Mouse (Mus musculus) left cerebral cortex, adult 8-10 months (tissue): Measurements from ENCODE around the gene Sox9. TPM values are rescaled to one million over a fixed set of nuclear protein-coding genes. Genes with fewer than 3 reads are reported as not detected.

Source experiments
- DNase-seq, 2 experiments: peaks; one replicate each; pipeline ENCODE4 v3.0.0; 2022; ENCODE audit warnings: low spot score in 2 of 2
- total RNA-seq, 4 experiments: library from RNA; stranded (reverse); gene quantifications; 2 replicates each; pipeline ENCODE4 v1.2.4; 2022

Sox9 gene
- total RNA-seq, 4 experiments from 2014 or later, result 21.5 to 32.6 (median 26.0) TPM

DNA sequence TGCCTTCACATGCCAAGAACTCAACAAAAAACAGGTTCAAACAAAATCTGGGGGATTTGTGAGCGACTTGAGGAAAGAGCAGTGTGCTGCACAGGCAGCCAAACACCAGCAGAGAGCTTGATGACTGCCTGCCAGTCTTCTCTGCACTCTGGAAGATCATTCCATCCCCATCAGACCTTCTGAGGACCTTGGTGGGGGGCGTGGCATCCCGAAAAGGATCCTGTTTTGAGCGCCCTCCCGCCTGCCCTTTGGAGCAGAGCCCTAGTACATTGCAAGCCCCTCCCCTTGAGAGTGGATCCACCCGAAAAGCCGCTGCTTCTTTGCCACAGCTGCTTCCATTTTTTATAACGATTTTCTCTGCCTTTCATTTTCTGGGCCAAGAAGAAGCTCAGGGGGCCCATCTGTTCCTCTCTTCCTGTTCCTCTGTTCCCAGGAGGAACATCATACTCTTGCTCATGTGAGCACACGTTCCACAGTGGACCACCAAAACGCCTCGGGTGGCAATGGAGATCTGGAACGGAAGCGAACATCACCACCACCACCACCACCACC, 16.9 kb downstream of the Sox9 start:
- no peak for DNase-seq

DNA sequence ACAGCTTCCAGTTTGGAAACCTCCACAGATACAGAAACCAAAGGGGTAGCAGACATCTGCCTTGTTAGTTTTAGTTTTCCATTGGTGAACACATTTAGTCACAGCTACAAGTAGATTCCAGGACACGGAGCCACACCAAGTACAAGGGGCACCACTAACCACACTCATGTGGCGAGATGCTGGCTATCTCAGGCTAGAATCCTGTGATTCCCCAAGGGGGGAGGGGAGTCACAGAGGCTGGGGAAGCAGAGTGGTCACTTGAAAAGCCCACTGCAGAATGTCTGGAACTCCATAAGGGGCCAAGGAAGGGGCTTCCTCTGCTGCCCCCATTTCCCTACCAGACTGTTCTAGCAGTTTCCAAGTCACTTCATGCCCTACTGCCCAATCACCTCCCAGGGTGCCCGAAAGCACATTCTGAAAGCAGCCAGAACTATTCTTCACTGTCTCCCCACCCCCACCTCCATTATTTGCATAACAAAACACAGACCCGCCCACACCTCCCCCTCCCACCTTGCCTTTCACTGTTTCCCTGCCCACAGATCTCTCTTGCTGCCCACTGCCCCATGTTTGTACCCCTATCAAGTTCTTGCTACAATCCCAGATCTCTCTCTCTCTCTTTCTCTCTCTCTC, 19.3 kb downstream of the Sox9 start:
- no peak for DNase-seq

DNA sequence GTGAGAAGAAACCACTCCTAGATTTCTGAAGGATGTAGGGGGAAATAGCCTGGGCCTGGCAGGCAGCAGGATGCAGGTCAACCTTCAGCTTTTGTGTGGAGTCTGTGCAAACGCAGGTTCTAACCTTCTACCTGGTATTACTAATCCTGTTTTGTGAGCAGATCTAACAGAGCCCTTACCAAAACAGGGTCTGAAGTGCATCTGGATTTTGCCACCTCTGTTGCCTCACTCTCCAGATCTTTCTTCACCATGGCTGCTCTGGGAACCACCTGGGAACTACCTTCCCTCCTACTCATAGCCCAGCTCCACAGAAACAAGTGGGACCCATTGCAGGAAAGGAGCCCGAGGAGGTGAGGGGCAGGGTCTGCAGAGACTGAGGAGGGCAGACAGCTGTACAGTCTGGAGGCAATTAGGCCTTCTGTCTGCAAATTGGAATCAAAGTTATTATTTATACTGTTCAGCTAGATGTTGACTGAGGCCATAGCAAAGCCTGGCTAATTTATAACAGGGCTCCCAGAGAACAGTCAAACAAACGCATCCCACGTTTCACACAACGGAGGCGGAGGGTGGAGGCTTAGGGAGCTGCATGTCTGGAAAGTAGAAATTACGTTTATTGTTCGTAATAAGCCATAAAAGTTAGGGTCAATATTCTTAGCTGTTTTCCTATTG, 25.9 kb downstream of the Sox9 start:
- DNase-seq, result no peak

DNA sequence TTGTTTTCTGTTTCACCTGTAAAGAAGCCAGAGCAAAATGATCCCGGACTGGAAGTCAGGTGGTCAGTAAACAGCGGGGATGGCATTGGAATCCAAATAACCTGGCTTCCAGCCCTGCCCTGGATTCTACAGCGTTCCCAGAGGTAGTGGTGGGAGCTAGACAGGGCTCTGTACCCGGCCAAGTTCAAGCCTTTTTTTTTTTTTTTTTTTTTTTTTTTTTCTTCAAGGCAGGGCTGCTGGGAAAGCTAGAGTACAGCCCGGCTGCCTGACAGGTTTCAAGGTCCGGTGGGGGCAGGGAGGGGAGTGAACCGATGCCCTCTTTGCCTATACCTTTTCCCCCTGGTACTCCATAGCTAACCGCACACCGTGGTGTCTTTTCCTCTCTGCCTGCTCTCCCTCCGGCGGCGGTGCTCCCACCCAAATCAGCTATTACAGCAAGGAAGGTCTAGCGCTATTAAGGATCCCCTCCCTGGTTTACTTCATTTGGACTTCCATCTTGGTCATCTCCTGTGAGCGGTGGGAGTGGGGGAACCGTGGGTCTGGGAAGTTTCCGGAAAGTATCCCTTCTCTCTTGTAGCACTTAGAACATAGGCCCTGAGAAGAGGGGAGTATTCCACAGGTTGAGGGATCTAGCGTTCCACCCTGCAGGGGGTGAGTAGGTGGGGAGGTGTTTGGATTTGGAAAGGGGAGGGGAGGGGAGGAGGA, 28.6 kb downstream of the Sox9 start:
- DNase-seq, result peak in 1 of 2 experiments; percentile 11

DNA sequence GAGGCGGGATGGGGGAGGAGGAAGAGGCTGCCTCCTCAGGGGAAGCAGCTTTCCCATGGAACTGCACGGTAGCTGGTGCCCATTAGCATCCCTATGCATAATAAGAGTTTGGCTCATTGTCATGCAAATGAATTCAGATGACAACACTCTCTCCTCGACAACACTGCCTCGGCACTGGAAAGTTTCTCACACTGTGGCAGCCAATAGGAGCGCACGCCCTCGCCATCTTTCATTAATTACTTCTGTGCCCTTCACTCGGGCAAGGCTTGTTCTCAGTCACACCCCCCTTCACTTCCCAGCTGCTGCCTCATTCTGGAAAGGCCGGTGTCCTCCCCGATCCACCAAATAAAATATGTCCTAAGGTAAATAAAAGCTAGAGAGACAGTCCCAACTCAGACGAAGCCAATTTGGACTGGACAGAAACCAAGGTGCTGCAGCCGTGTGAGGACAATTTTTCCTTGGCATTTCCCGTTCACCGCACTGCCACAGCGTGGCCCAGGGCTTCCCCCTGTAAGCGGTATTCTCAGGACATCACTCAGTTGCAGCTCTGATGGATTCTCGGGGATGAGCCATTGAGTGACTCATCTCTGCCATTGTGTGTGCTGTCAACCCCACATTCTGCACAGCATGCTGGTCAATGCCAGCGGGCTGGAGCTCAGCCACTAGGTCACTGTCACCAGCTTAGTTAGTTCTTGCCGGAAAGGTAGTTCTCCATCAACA, 29.3 kb downstream of the Sox9 start:
- DNase-seq, result peak; percentile 21 to 67

DNA sequence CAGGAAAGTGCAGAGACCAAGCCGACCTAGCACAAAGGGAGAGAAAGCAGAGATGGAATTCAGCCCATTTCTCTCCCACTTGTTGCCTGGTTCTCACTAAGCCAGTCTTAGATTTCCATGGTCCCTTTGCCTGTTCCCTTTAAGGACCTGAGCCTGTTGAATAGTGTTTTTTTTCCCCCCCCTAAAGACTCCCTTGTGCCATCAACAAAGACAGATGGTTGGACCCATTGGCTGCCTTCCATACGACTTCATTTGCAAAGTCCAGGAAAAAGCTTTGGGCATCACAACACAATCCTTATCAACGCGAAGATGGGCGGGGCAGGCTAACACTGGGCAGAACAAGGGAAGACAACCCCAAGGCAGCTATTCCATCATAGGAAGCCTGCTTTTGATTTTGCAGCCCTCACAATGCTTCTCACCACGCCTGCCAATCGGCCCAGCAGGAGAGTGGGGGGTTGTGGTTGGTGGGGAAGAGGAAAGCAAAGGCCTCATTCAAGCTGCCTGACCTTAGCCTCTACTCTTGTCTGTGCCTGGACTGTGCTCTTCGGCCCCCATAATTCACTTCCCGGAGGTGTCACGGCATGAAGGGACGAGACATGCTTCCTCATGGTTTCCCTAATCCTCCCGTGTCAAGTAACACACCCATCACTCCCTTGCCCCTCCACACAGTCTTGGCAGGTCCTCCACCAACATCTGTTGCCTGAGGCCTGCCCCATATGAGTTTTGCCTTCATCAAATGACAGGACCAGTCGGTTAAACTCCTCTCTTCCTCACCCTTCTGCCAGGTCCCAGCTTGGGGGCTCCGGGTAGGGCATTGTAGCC, 36.0 kb downstream of the Sox9 start:
- DNase-seq, result no peak

DNA sequence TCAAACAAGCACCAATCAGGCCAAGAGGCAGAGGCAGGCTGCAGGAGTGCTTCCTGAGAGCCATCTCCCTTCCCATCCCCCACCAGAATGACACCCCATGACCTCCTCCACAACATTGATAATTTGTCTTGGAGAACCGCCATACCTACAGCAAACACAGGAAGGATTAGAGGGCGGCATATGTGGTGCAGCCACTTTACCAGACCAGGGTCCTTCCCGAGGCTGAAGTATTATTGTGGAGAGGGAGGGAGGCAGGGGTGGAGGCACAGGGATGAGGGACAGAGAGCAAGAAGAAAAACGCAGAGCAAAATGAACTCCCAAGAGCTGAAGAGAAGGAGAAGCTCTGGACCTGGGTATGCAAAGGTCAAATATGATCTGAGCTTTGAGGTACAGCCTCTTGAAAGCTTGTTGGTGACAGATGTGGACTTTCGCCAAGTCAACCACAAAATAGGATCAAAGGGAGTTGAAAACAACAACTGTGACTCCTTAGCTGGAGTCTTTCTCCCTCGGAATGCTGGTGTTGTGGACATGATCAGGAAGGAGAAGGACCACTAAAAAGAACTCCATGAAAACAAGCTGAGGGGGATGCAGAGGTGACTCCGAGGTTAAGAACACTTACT, 36.7 kb downstream of the Sox9 start:
- no peak for DNase-seq

DNA sequence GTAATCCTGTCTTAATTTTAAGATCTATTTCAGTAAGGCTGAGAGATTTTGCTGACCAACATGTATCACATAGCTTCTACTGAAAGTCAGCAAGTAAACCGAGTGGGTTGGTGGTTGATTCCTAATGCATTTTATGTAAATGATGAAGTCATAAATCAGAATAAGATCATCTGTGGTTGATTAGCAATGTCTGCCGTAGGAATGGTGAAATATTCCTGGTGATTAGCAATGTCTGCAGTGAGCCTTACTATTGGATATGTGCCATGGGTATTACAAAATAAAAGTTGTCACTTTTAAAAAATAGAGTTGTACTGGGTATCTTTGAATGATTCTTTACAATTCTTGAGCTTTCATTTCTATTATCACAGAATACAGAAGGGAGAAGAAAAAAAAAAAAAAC, 39.5 kb downstream of the Sox9 start:
- DNase-seq, result no peak

DNA sequence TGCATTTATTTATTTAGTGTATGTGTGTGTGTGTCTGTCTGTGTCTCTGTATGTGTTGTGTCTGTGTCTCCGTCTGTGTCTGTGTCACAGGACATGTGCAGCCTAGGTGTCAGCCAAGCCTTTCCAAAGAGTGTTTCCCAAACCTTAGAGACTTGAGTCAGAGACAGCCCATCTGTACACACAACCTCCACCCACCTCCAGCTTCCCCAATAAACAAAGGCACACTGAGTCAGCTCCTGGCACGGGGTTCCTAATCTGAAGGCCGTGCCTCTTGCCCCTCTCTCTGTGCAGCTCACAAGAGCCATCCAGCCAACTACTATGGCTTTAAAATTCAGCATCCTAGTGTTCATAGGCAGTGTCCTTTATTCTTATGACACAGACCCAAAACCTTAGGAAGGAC, 42.1 kb downstream of the Sox9 start:
- no peak for DNase-seq

DNA sequence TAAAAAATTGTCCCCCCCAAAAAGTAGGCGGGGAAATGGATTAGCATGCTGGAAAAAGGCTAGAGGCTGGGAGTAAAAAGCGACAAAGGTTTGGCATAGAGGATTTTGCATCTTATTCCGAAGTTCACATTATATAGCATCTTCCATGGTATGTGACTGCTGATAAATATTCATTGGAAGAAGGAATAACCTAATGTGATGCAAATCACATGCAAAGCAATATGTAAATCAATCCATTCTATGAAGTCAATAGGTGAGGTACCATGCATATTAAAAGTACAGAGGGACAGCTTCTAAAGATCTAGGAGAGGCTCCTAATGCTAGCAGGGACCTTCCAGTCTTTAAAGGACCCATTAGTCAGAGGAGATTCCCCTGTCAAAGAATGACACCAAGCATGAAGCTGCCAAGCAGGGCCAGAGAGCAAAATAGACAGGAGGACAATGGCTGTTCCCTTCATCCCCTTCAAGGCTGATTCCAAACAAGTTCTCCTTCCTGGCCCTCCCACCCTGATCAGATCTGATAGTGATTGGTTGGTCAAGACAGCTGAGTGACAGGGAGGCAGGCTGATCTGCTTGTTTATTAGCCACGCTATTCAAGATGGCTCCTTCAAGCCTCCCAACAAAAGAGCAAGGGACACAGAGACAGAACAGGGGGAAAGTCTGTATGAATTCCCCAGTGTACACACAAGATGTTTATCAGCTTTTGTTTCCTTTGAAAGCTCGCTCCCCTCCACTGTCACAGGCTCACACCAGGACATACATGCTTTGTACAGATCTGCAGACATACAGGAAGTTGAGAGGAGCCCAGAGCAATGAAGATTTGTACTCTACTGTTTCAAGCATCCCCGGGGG, 44.4 kb downstream of the Sox9 start:
- no peak for DNase-seq

DNA sequence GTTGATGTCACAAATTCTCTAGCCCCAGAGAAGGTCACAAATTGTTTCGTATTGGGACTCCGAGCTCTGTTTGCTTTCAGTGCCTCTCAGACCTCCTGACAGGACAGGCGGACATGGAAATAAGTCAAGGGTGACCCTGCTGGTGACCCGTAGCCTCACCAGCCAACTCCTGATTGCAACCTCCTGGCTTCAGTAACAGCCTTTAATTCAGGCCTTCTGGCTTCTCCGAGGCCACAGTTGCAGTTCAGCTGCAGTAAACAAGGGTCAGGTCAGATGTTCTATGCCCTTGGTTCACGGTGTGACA, 45.0 kb downstream of the Sox9 start:
- no peak for DNase-seq

DNA sequence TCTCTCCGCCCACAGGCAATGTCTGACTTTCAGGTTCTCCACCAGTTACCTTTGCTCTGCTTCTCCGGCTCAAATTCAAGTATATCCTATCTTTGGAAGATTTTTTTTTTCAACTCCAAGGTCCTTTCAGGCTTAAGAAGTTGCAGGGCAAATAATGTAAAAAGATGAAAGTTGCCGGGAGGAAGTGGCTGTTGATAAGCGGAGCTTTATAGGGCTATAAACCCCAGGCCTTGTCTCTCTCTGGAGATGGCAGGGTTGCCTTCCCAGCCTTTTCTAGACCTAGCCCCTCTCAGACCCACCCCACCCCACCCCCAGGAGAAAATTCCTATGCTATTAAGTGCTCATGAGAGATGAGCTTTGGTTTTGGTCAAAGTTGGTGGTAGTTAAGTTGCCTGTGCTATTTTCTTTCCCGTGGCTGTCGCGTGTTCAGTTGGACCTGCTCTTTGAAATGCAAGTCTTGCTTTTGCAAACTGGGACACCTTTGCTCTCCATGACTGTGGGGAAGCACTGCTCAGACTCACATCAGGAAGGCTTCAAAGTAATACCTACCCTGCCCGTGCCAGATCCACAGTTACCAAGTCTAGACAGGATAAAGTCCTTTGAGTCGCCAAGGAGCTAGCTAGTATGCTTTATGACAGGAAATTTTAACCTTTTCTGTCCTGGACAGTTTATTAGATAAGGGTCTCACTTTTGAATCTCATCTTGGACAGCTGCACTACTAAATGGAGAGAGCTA, 46.7 kb downstream of the Sox9 start:
- no peak for DNase-seq

DNA sequence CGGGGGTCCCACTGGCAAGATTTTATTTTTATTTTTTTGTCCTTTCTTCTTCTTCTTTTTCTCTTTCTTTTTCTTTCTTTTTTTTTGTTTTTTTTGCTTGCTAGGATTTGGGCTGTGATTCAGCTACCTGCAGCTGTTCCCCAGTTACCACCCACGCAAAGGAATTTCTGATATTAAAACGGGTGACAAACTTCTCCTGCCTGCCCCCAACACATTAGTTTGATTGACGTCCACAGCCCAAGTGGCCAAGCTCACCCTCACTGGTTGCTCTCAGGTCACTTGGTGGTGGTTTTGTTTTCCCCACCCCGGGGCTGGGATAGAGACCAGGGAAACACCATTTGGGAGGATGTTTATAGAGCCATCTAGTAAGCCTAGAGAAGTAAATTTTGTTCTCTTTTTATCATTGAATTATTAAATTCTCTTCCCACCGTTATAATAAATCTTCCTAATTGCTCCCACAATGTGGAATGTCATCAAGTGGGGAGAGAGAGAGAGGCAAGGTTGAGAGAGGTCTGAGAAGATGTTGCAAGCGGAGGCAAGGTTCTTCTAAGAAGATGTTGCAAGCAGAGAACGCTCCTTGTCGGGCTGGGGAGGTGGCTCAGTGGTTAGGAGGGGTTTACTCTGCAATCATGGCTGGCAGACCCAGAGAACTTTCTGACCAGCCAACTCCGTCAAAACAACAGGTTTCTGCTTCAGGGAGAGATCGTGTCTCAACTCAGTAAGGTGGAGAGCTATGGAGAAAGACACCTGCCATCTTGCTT, 52.4 kb downstream of the Sox9 start:
- DNase-seq, result no peak

DNA sequence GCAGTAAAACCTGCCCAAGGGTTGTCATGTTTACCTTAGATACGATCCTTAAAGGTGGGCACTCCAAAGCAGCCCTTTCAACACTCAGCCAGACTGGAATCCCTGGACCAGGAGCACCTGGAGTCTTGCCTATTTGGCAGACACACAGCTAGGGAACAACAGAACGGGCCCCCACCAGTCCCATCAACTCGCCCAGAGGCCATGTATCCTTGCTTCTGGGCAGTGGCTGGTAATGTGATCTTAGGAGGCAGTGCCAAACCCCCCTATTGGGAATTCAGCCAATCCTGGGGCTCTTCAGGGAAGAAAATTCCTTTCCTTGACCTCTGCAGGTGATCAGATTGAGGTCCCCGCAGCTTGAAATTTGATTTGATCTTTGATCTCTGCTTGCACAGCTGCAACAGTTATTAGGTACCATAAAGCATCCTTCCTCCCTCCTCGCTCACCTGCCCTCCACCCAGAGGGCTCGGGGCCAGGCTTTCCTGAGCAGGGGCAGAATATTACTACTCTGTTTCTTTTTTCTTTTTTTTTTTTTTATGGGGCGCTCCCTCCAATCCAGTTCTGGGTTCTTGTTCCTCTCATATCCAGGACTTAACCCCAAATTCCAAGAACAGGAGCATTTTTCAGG, 53.6 kb downstream of the Sox9 start:
- DNase-seq, result no peak
